ENCODE assay signal across 12 mouse cellular contexts in genomic region chr5:100751655-100752054, GRCm38 (mm10). TPM values are rescaled to one million over a fixed set of nuclear protein-coding genes. Genes with fewer than 3 reads are reported as not detected.
A peak's percentile ranks its signal among the peaks of the same experiment; 100 is the strongest.
DNase-seq lines count a peak whose midpoint lies in the region; ATAC-seq lines count a peak whose summit lies in the region.
"Had no signal": no experiment of that assay in that cellular context is flagged by ENCODE, and none has a peak within 500 bp of the region (broad histone marks: within the 10 kb centered on the region; RNA-seq: fewer than 3 reads in every experiment).

No protein-coding gene starts in this region.

- DNase-seq in embryonic facial prominence, embryonic 11.5 days (ENCODE audit: low spot score), result no peak
- no peak for DNase-seq in embryonic facial prominence, embryonic 10.5 days (ENCODE audit: low spot score)
- peak; percentile 83 for DNase-seq in A20 (ENCODE audit: low read depth, low spot score)
- DNase-seq in hindbrain, embryonic 11.5 days (ENCODE audit: low spot score), result peak; percentile 15
- DNase-seq in cerebellum, postnatal 14 days, result no peak
- DNase-seq in cerebellum, postnatal 36 days, result no peak
- DNase-seq in heart, adult 18-20 months, result no peak
- DNase-seq: gastrocnemius, postnatal 25 days; layer of hippocampus, postnatal 36 days had no signal

- 77% methylated on average over 4 of the region's 4 CpGs for WGBS in embryonic facial prominence, embryonic 11.5 days
- WGBS in embryonic facial prominence, embryonic 10.5 days, result 67% methylated on average over 4 of the region's 4 CpGs
- WGBS in hindbrain, embryonic 11.5 days, result 54% methylated on average over 4 of the region's 4 CpGs
- 56% methylated on average over 4 of the region's 4 CpGs for WGBS in neural tube, embryonic 13.5 days

- H3K27me3 ChIP-seq in embryonic facial prominence, embryonic 11.5 days (ENCODE audit: control insufficient read depth, insufficient read depth, low read length), result no peaks in the 10 kb centered on the region
- H3K27me3 ChIP-seq in embryonic facial prominence, embryonic 10.5 days (replicated peaks; ENCODE audit: low read depth, poor library complexity, severe bottlenecking), result no peaks in the 10 kb centered on the region
- H3K27me3 ChIP-seq in hindbrain, embryonic 11.5 days (ENCODE audit: control insufficient read depth, insufficient read depth, low read length), result no peaks in the 10 kb centered on the region
- no peaks in the 10 kb centered on the region for H3K27me3 ChIP-seq in neural tube, embryonic 13.5 days
- H3K27me3 ChIP-seq: embryonic facial prominence, embryonic 13.5 days; kidney, embryonic 15.5 days had no signal

- peak; percentile 44 for ATAC-seq in embryonic facial prominence, embryonic 11.5 days (replicated peaks; ENCODE audit: insufficient number of reproducible peaks, low FRiP score, low TSS enrichment, low read depth)
- ATAC-seq in hindbrain, embryonic 11.5 days (ENCODE audit: low FRiP score), result peak; percentile 43; the same call in 1 of the 2 replicates
- ATAC-seq in neural tube, embryonic 13.5 days (ENCODE audit: low read depth), result peak; percentile 53; the same call in 1 of the 2 replicates

- no peaks in the 10 kb centered on the region for H3K36me3 ChIP-seq in embryonic facial prominence, embryonic 11.5 days (replicated peaks; ENCODE audit: control insufficient read depth, insufficient read depth, low read depth, low read length)
- no peaks in the 10 kb centered on the region for H3K36me3 ChIP-seq in embryonic facial prominence, embryonic 10.5 days (replicated peaks)
- H3K36me3 ChIP-seq in hindbrain, embryonic 11.5 days (ENCODE audit: control insufficient read depth, insufficient read depth, low read length), result no peaks in the 10 kb centered on the region
- H3K36me3 ChIP-seq in neural tube, embryonic 13.5 days, result no peaks in the 10 kb centered on the region
- H3K36me3 ChIP-seq: embryonic facial prominence, embryonic 13.5 days; kidney, embryonic 15.5 days had no signal

- H3K4me3 ChIP-seq in embryonic facial prominence, embryonic 11.5 days (ENCODE audit: low read depth, low read length), result no peak overlapping the region
- no peak overlapping the region for H3K4me3 ChIP-seq in embryonic facial prominence, embryonic 10.5 days
- H3K4me3 ChIP-seq in hindbrain, embryonic 11.5 days (ENCODE audit: low read depth, low read length), result no peak overlapping the region
- no peak overlapping the region for H3K4me3 ChIP-seq in neural tube, embryonic 13.5 days
- H3K4me3 ChIP-seq: embryonic facial prominence, embryonic 13.5 days; kidney, embryonic 15.5 days had no signal

- no peaks in the 10 kb centered on the region for H3K9me3 ChIP-seq in embryonic facial prominence, embryonic 11.5 days (replicated peaks; ENCODE audit: control insufficient read depth, low read length)
- H3K9me3 ChIP-seq in embryonic facial prominence, embryonic 10.5 days, result no peaks in the 10 kb centered on the region
- no peaks in the 10 kb centered on the region for H3K9me3 ChIP-seq in hindbrain, embryonic 11.5 days (ENCODE audit: control insufficient read depth, low read length)
- no peaks in the 10 kb centered on the region for H3K9me3 ChIP-seq in neural tube, embryonic 13.5 days
- H3K9me3 ChIP-seq: embryonic facial prominence, embryonic 13.5 days; kidney, embryonic 15.5 days had no signal

- H3K4me1 ChIP-seq in embryonic facial prominence, embryonic 11.5 days (ENCODE audit: control insufficient read depth, insufficient read depth, low read length), result no peaks in the 10 kb centered on the region
- no peaks in the 10 kb centered on the region for H3K4me1 ChIP-seq in embryonic facial prominence, embryonic 10.5 days
- H3K4me1 ChIP-seq in hindbrain, embryonic 11.5 days (replicated peaks; ENCODE audit: control insufficient read depth, insufficient read depth, low read length), result no peaks in the 10 kb centered on the region
- H3K4me1 ChIP-seq in neural tube, embryonic 13.5 days (replicated peaks), result peaks cover 12% of the 10 kb centered on the region
- H3K4me1 ChIP-seq: embryonic facial prominence, embryonic 13.5 days; kidney, embryonic 15.5 days had no signal

- no peak overlapping the region for H3K4me2 ChIP-seq in embryonic facial prominence, embryonic 11.5 days (ENCODE audit: low read depth, low read length)
- H3K4me2 ChIP-seq in hindbrain, embryonic 11.5 days (replicated peaks; ENCODE audit: low read depth, low read length), result no peak overlapping the region
- H3K4me2 ChIP-seq in neural tube, embryonic 13.5 days, result no peak overlapping the region
- H3K4me2 ChIP-seq: embryonic facial prominence, embryonic 13.5 days; kidney, embryonic 15.5 days had no signal

- no peak overlapping the region for H3K9ac ChIP-seq in embryonic facial prominence, embryonic 11.5 days (replicated peaks; ENCODE audit: low read length)
- H3K9ac ChIP-seq in hindbrain, embryonic 11.5 days (ENCODE audit: low read depth, low read length), result no peak overlapping the region
- H3K9ac ChIP-seq in neural tube, embryonic 13.5 days, result no peak overlapping the region
- H3K9ac ChIP-seq: embryonic facial prominence, embryonic 13.5 days; kidney, embryonic 15.5 days had no signal

- H3K27ac ChIP-seq in embryonic facial prominence, embryonic 11.5 days (replicated peaks; ENCODE audit: low read depth, low read length), result no peak overlapping the region
- no peak overlapping the region for H3K27ac ChIP-seq in embryonic facial prominence, embryonic 10.5 days (replicated peaks)
- 0 out of 2 replicates have a peak overlapping the region, but pooled peaks have one; percentile 44 for H3K27ac ChIP-seq in hindbrain, embryonic 11.5 days (ENCODE audit: low read depth, low read length)
- no peak overlapping the region for H3K27ac ChIP-seq in neural tube, embryonic 13.5 days (replicated peaks)
- H3K27ac ChIP-seq: embryonic facial prominence, embryonic 13.5 days; kidney, embryonic 15.5 days had no signal

RNA-seq across cellular contexts. Expression of gene Hpse, which starts 32.1 kb away (rescaled TPM):
- 1.1 and 2.2 TPM in 2 replicates for polyA plus RNA-seq in embryonic facial prominence, embryonic 11.5 days (2014; fragmentation: Nextera tagmentation; extraction: Ambion mirVana)
- 0.52 and 1.1 TPM in 2 replicates for polyA plus RNA-seq in embryonic facial prominence, embryonic 10.5 days (2016; fragmentation: Nextera tagmentation; extraction: Ambion mirVana)
- 1.6 and 2.4 TPM in 2 replicates for polyA plus RNA-seq in hindbrain, embryonic 11.5 days (2014; fragmentation: Nextera tagmentation; extraction: Ambion mirVana)
- polyA plus RNA-seq in neural tube, embryonic 13.5 days (2015; fragmentation: Nextera tagmentation; extraction: Ambion mirVana), result 1.2 TPM in 2 replicates
- 1 to 10 TPM; 1.0 to 1.8 TPM for total RNA-seq in heart, adult 18-20 months (2021)

RNA-seq across cellular contexts. Expression of gene Helq, which starts 46.7 kb away (rescaled TPM):
- 17.6 and 21.6 TPM in 2 replicates for polyA plus RNA-seq in embryonic facial prominence, embryonic 11.5 days (2014; fragmentation: Nextera tagmentation; extraction: Ambion mirVana)
- 24.0 and 25.4 TPM in 2 replicates for polyA plus RNA-seq in embryonic facial prominence, embryonic 10.5 days (2016; fragmentation: Nextera tagmentation; extraction: Ambion mirVana)
- polyA plus RNA-seq in hindbrain, embryonic 11.5 days (2014; fragmentation: Nextera tagmentation; extraction: Ambion mirVana), result 18.2 and 24.8 TPM in 2 replicates
- 17.1 and 21.5 TPM in 2 replicates for polyA plus RNA-seq in neural tube, embryonic 13.5 days (2015; fragmentation: Nextera tagmentation; extraction: Ambion mirVana)
- 1 to 10 TPM; 2.4 to 4.9 TPM for total RNA-seq in heart, adult 18-20 months (2021)

RNA-seq across cellular contexts. Expression of gene Mrps18c, which starts 46.8 kb away (rescaled TPM):
- 178 TPM in 2 replicates for polyA plus RNA-seq in embryonic facial prominence, embryonic 11.5 days (2014; fragmentation: Nextera tagmentation; extraction: Ambion mirVana)
- polyA plus RNA-seq in embryonic facial prominence, embryonic 10.5 days (2016; fragmentation: Nextera tagmentation; extraction: Ambion mirVana), result 202 and 214 TPM in 2 replicates
- 167 TPM in 2 replicates for polyA plus RNA-seq in hindbrain, embryonic 11.5 days (2014; fragmentation: Nextera tagmentation; extraction: Ambion mirVana)
- polyA plus RNA-seq in neural tube, embryonic 13.5 days (2015; fragmentation: Nextera tagmentation; extraction: Ambion mirVana), result 168 and 188 TPM in 2 replicates
- total RNA-seq in heart, adult 18-20 months (2021), result 10 to 100 TPM; 85.1 to 86.7 TPM

Comparison
In these comparisons a context has a peak if more than half of its experiments do, and no peak if none do; other contexts are left out.
1. DNase-seq: peak in A20 (single experiment) and hindbrain, embryonic 11.5 days (single experiment); none in embryonic facial prominence, embryonic 11.5 days (single experiment), embryonic facial prominence, embryonic 10.5 days (single experiment), cerebellum, postnatal 14 days (0 of 2), cerebellum, postnatal 36 days (0 of 2) and heart, adult 18-20 months (0 of 2).
2. Peak in every context shown above with its lines, with median percentiles within 50 percentile points of each other: ATAC-seq.